Mouse (Mus musculus) E14TG2a.4 (cell line): ENCODE data around the gene Amh.

ENCODE experiments used
- H3K27me3 ChIP-seq: 2 replicates; pipeline ENCODE4 v1.6.1; 2014; ENCODE audit warnings: low read length, control low read depth; ENCODE audit not compliant: insufficient read depth
- H3K36me3 ChIP-seq: 2 replicates; pipeline ENCODE4 v1.6.1; 2014; ENCODE audit warnings: low read length, control low read depth; ENCODE audit not compliant: insufficient read depth
- H3K4me1 ChIP-seq: replicated peaks from 2 replicates; pipeline ENCODE4 v1.6.1; 2014; ENCODE audit warnings: low read depth, low read length, control low read depth
- H3K4me3 ChIP-seq: replicated peaks from 2 replicates; pipeline ENCODE4 v1.5.1; 2014; ENCODE audit warnings: mild to moderate bottlenecking, low read length
- H3K9me3 ChIP-seq: 2 replicates; pipeline ENCODE4 v1.6.1; 2014; ENCODE audit warnings: low read length, control low read depth
- CTCF ChIP-seq: conservative IDR thresholded peaks from 2 replicates; pipeline ENCODE4 v1.5.1; 2014; ENCODE audit warnings: low read length
- NANOG ChIP-seq: IDR thresholded peaks from 2 replicates; pipeline ENCODE4 v1.6.1; 2014; ENCODE audit warnings: borderline replicate concordance, low read length, mixed read lengths
- POU5F1 ChIP-seq: IDR thresholded peaks from 2 replicates; pipeline ENCODE4 v1.6.1; 2014; ENCODE audit warnings: low read length, borderline replicate concordance

The Amh gene

DNA sequence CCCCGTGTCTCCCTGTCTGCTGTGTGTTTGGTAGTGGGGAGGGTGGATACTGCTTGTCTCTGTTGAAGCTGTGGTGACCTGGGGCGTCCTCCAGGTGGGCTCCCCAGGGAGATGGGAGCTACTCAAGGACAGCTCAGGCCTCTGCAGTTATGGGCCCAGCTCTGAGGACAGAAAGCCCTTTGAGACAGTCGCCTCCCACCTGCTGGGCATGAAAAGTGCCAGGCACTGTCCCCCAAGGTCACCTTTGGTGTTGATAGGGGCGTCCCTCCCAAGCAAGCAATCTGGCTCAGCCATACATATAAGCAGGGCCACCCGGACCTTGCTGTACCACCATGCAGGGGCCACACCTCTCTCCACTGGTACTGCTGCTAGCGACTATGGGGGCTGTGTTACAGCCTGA is at the start of gene Amh:
Gene Amh, plus strand, starts transcription at position 328 of the 400 bp plus-strand sequence.
- H3K27me3 ChIP-seq = peaks cover 26% of the 10 kb centered on the region
- peak within 1 kb of the TSS; percentile 84 for H3K4me3 ChIP-seq
- TF ChIP-seq POU5F1 (no peak), NANOG (no peak), CTCF (no peak)
- H3K4me1 ChIP-seq = peaks cover 93% of the 10 kb centered on the region
- H3K36me3 ChIP-seq = peaks cover 55% of the 10 kb centered on the region
- no peaks in the 10 kb centered on the region for H3K9me3 ChIP-seq

DNA sequence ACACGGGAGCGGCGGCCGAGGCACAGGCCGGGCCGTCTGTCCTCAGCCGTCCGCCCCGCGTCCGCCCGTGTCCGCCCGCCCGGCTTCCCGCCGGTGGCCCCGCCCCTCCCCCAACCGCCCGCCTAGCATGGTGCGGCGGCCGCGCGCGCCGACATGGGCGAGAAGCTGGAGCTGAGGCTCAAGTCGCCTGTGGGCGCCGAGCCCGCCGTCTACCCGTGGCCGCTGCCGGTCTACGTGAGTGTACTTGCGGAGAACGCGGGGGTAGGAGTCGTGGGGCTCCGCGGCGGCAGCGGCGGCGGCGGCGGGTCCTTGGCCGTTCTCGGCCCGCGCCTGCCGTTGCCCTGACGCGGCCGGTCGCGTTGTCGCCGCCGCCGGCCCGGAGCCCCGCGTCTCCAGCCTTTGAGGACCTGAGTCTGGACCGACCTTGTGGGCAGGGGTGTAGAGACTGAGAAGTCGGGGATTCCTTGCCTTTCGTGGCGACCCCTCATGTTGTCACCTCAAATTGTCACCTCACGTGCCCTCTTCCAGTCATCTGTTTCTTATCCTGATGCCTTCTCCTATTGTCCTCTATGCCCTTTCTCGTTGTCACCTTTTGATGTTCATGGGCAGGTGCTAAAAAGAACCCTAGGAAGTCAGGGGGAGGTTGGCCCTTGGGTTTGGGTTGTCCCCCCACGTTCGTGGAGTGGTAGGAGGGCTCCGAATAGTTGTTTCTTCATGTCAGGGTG is 49.6 kb upstream of the Amh start:
- Histone ChIP-seq H3K27me3 (no peaks in the 10 kb centered on the region), H3K4me3 (peak overlapping the region; percentile 91), H3K9me3 (no peaks in the 10 kb centered on the region), H3K36me3 (peaks cover 36% of the 10 kb centered on the region), H3K4me1 (peaks cover 70% of the 10 kb centered on the region)
- TF ChIP-seq POU5F1 (no peak), CTCF (no peak), NANOG (no peak)

DNA sequence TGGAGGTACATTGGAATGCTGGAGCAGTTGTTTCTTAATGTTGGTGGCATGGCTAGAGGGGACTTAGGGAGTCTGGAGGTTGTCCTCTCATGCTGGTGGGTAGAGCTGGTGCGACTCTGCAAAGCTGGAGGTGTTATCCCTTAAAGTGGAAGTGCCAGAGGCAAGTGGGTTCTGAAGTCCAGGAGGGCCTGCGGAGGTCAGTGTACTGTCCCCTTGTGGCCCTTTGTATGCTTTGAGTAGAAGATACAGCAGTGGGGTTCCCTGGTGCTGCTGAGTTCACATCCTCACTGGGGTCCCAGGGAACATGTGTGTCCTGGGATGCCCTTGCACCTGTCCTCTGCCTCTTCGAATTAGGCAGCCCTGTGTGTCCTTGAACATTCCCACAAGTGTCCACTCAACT is 48.9 kb upstream of the Amh start:
- Histone ChIP-seq H3K9me3 (no peaks in the 10 kb centered on the region), H3K27me3 (no peaks in the 10 kb centered on the region), H3K4me3 (peak overlapping the region; percentile 91), H3K4me1 (peaks cover 76% of the 10 kb centered on the region), H3K36me3 (peaks cover 42% of the 10 kb centered on the region)
- TF ChIP-seq CTCF = no peak
- TF ChIP-seq NANOG = no peak
- TF ChIP-seq POU5F1 = no peak

DNA sequence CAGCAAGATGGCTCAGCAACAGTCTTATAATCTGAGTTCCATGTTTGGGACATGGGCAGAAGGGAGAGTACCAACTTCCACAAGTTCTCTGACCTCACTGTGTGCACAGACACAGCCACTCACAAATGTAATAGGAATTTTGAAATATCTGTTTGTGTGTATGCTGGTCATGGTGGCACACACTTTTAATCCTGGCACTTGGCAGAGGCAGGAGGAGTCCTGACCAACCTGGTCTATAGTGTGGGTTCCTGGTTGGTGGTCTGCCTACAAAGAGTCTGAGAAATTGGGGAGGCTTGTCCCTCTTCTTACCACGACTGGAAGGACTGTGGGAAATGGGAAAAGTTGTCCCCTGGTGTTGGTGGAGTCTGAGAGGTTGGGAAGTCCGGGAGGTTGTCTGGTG is 48.5 kb upstream of the Amh start:
- Histone ChIP-seq H3K4me3 (peak overlapping the region; percentile 91), H3K27me3 (no peaks in the 10 kb centered on the region), H3K9me3 (no peaks in the 10 kb centered on the region), H3K4me1 (peaks cover 76% of the 10 kb centered on the region), H3K36me3 (peaks cover 44% of the 10 kb centered on the region)
- no peak for TF ChIP-seq POU5F1
- TF ChIP-seq CTCF = no peak
- TF ChIP-seq NANOG = no peak

DNA sequence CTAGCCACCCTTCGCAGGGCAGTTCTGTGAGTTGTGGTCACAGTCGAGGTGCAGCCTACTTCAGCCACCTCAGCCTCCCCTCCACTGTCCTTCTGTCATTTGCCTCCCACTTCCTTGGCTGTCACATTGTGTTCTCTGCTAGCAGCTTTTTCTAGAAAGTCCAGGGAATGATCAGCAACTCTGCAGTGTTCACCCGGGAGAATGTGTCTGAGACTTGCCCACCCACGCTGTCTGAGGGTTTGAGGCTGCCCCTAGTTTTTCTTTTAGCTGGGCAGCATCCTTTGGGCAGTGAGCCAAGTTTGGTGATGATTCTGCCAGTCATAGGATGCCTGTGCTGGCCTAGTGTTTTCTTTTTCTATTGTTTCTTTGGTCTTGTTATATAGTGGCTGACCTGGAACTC is 48.1 kb upstream of the Amh start:
- Histone ChIP-seq H3K36me3 (peaks cover 48% of the 10 kb centered on the region), H3K4me1 (peaks cover 76% of the 10 kb centered on the region), H3K9me3 (no peaks in the 10 kb centered on the region), H3K27me3 (no peaks in the 10 kb centered on the region), H3K4me3 (peak overlapping the region; percentile 91)
- no peak for TF ChIP-seq CTCF
- no peak for TF ChIP-seq NANOG
- no peak for TF ChIP-seq POU5F1

DNA sequence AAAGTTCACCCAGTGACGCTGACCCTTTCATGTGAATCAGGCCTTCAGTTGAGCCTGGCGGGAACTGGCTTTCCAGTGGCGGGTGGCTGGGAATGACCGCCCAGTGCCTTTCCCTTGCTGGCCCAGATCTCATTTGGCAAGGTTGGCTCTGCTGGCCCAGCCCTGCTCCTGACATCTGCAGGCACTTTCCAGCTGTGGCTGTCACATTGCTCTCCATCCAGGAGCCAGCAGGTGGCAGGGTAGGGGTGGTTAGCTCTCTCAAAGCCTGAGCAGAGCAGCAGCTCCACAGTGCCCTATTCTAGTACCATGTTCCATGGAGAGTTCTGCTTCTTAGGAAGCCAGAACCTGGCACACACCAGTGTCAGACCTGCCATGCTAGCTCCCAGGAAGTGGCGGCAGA is 47.3 kb upstream of the Amh start:
- TF ChIP-seq POU5F1 (no peak), NANOG (no peak), CTCF (no peak; the same call in 1 of the 2 replicates)

DNA sequence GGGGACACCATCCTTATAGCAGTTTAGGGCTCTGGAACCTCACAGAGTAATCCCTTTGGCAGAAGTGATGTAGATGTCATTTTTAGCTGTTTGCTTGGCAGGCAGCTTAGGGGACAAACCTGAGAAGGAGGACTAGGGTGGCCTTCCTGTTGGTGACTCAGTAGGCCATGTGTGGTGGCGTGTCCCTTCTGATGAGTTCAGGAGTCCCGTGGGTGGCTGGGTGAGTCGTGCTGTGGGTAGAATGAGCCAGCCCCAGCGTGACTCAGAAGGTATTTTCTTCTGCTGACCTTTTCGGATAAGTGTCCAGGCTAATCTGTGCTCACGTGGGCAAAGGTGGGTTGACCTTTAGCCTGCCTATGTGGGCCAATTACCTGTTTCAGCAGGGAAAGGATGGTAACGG is 46.4 kb upstream of the Amh start:
- Histone ChIP-seq H3K4me3 (no peak overlapping the region), H3K9me3 (no peaks in the 10 kb centered on the region), H3K27me3 (no peaks in the 10 kb centered on the region), H3K4me1 (peaks cover 84% of the 10 kb centered on the region), H3K36me3 (peaks cover 63% of the 10 kb centered on the region)
- TF ChIP-seq NANOG = no peak
- TF ChIP-seq POU5F1 = no peak
- no peak for TF ChIP-seq CTCF

More for the DNA sequence above, 47.3 kb upstream of the Amh start:
- Histone ChIP-seq H3K36me3 (peaks cover 53% of the 10 kb centered on the region), H3K4me1 (peaks cover 76% of the 10 kb centered on the region), H3K4me3 (peak overlapping the region; percentile 91; the same call in 1 of the 2 replicates), H3K27me3 (no peaks in the 10 kb centered on the region), H3K9me3 (no peaks in the 10 kb centered on the region)

DNA sequence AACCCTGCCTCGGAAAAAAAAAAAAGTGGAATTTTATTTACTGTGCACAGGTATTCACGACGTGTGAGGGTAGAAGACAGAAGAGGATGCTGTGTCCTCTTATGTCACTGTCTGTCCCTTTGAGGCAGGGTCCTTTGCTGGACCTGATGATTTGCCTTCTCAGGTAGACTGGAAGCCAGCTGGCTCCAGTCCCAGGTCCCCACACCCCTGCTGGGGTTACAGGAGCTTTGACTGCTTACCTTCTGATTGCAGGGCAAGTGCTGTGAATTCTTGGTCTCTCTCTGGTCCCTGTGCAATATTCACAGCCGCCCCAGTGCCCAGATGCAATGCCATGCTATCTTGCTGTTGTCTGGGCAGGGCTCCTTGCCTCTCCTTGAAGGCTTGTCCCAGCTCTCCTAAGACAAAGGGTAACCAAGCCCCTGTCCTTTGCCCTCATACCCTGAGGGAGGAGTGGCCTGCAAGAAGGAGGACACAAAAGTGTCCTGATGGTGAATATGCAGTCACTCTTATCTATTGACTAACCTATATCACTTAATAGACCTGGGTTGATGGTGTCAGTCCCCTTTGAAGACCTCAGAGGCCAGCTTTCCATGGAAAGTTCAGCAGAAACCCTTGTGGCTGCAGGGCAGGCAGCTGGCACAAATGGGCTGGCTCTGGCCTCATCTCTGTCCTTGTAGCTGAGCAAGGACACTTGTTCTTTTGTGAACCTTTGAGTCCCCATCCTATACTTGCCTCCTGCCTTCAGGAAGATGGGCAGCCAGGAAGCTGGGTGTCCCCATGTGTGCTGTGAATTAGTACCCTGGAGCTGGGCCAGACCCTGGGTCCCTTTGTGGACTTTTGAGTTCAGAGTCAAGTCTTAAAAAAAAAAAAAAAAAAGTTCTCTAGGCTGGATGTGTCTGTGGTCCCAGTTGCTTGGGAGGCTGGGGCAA is 44.2 kb upstream of the Amh start:
- peaks cover 84% of the 10 kb centered on the region for H3K36me3 ChIP-seq
- H3K4me1 ChIP-seq = peaks cover 98% of the 10 kb centered on the region
- H3K4me3 ChIP-seq = 0 out of 2 replicates have a peak overlapping the region, but pooled peaks have one; percentile 14
- H3K9me3 ChIP-seq = no peaks in the 10 kb centered on the region
- TF ChIP-seq NANOG (no peak), POU5F1 (no peak), CTCF (no peak)
- H3K27me3 ChIP-seq = no peaks in the 10 kb centered on the region
